Mouse (Mus musculus): Measurements from ENCODE around the gene Armc8. TPM values are rescaled to one million over a fixed set of nuclear protein-coding genes. Genes with fewer than 3 reads are reported as not detected.

Gene Armc8
- polyA plus RNA-seq, 1 experiment, result 10.9 TPM

- no peak for DNase-seq
- 1% methylated on average over 15 of the region's 15 CpGs for WGBS
- no peak for TF ChIP-seq POLR2A (IDR thresholded peaks at IDR 0.05; ENCODE audit: borderline replicate concordance, extremely low read depth, low read depth, low read length)
- TF ChIP-seq CTCF (IDR thresholded peaks at IDR 0.05; ENCODE audit: insufficient read depth, low read length), result no peak
- Histone ChIP-seq H3K4me3 (replicated peaks; ENCODE audit: extremely low read depth, low read depth, low read length) (peak overlapping the region; percentile 97), H3K4me1 (ENCODE audit: control insufficient read depth, insufficient read depth, low read length) (peaks cover 3% of the 10 kb centered on the region; the same call in 1 of the 2 replicates)
These were observed 714 bp downstream of the Armc8 start for GRCm38 (mm10) chr9:99568023-99568346.

- TF ChIP-seq CTCF (IDR thresholded peaks at IDR 0.05; ENCODE audit: insufficient read depth, low read length) (no peak), POLR2A (IDR thresholded peaks at IDR 0.05; ENCODE audit: borderline replicate concordance, extremely low read depth, low read depth, low read length) (no peak)
- 14% methylated on average over 11 of the region's 11 CpGs for WGBS
- DNase-seq, result peak; percentile 52
These were observed 5.0 kb downstream of the Armc8 start for GRCm38 (mm10) chr9:99563714-99564113.

GRCm38 (mm10) chr9:99560389-99560788 is 8.3 kb downstream of the Armc8 start:
- peak overlapping the region; percentile 45 for H3K4me3 ChIP-seq (replicated peaks; ENCODE audit: extremely low read depth, low read depth, low read length)
- no peak for DNase-seq
- TF ChIP-seq POLR2A (IDR thresholded peaks at IDR 0.05; ENCODE audit: borderline replicate concordance, extremely low read depth, low read depth, low read length), result no peak
- TF ChIP-seq CTCF (IDR thresholded peaks at IDR 0.05; ENCODE audit: insufficient read depth, low read length), result no peak
- no peaks in the 10 kb centered on the region; the same call in 1 of the 2 replicates for H3K4me1 ChIP-seq (ENCODE audit: control insufficient read depth, insufficient read depth, low read length)
- 71% methylated on average over 3 of the region's 3 CpGs for WGBS

More at GRCm38 (mm10) chr9:99563714-99564113, 5.0 kb downstream of the Armc8 start:
- H3K4me3 ChIP-seq (replicated peaks; ENCODE audit: extremely low read depth, low read depth, low read length), result no peak overlapping the region
- H3K4me1 ChIP-seq (ENCODE audit: control insufficient read depth, insufficient read depth, low read length), result peaks cover 3% of the 10 kb centered on the region; the same call in 1 of the 2 replicates

GRCm38 (mm10) chr9:99559557-99559904 is 9.2 kb downstream of the Armc8 start:
- no peak for DNase-seq
- no peak overlapping the region for H3K4me3 ChIP-seq (replicated peaks; ENCODE audit: extremely low read depth, low read depth, low read length)
- H3K4me1 ChIP-seq (ENCODE audit: control insufficient read depth, insufficient read depth, low read length), result no peaks in the 10 kb centered on the region; the same call in 1 of the 2 replicates
- no peak for TF ChIP-seq CTCF (IDR thresholded peaks at IDR 0.05; ENCODE audit: insufficient read depth, low read length)
- TF ChIP-seq POLR2A (IDR thresholded peaks at IDR 0.05; ENCODE audit: borderline replicate concordance, extremely low read depth, low read depth, low read length), result no peak

- DNase-seq, result no peak
- Histone ChIP-seq H3K4me1 (ENCODE audit: control insufficient read depth, insufficient read depth, low read length) (no peaks in the 10 kb centered on the region; the same call in 1 of the 2 replicates), H3K4me3 (replicated peaks; ENCODE audit: extremely low read depth, low read depth, low read length) (no peak overlapping the region)
- WGBS, result 83% methylated on average over 7 of the region's 7 CpGs
- TF ChIP-seq POLR2A (IDR thresholded peaks at IDR 0.05; ENCODE audit: borderline replicate concordance, extremely low read depth, low read depth, low read length) (no peak), CTCF (IDR thresholded peaks at IDR 0.05; ENCODE audit: insufficient read depth, low read length) (no peak)
These were observed 9.7 kb downstream of the Armc8 start for GRCm38 (mm10) chr9:99558824-99559556.

GRCm38 (mm10) chr9:99557580-99558300 is 11.0 kb downstream of the Armc8 start:
- no peak for DNase-seq
- no peak for TF ChIP-seq POLR2A (IDR thresholded peaks at IDR 0.05; ENCODE audit: borderline replicate concordance, extremely low read depth, low read depth, low read length)
- no peak for TF ChIP-seq CTCF (IDR thresholded peaks at IDR 0.05; ENCODE audit: insufficient read depth, low read length)
- no peak overlapping the region for H3K4me3 ChIP-seq (replicated peaks; ENCODE audit: extremely low read depth, low read depth, low read length)
- no peaks in the 10 kb centered on the region; the same call in 1 of the 2 replicates for H3K4me1 ChIP-seq (ENCODE audit: control insufficient read depth, insufficient read depth, low read length)
- WGBS, result 60% methylated on average over 8 of the region's 8 CpGs

- 80% methylated on average over 3 of the region's 3 CpGs for WGBS
- no peak for DNase-seq
- TF ChIP-seq POLR2A (IDR thresholded peaks at IDR 0.05; ENCODE audit: borderline replicate concordance, extremely low read depth, low read depth, low read length) (no peak), CTCF (IDR thresholded peaks at IDR 0.05; ENCODE audit: insufficient read depth, low read length) (no peak)
- H3K4me1 ChIP-seq (ENCODE audit: control insufficient read depth, insufficient read depth, low read length), result no peaks in the 10 kb centered on the region; the same call in none of the 2 replicates
- H3K4me3 ChIP-seq (replicated peaks; ENCODE audit: extremely low read depth, low read depth, low read length), result no peak overlapping the region
These were observed 13.4 kb downstream of the Armc8 start for GRCm38 (mm10) chr9:99555253-99555652.

GRCm38 (mm10) chr9:99554052-99554451 is 14.6 kb downstream of the Armc8 start:
- no peak for DNase-seq
- no peaks in the 10 kb centered on the region; the same call in none of the 2 replicates for H3K4me1 ChIP-seq (ENCODE audit: control insufficient read depth, insufficient read depth, low read length)
- TF ChIP-seq POLR2A (IDR thresholded peaks at IDR 0.05; ENCODE audit: borderline replicate concordance, extremely low read depth, low read depth, low read length) (no peak), CTCF (IDR thresholded peaks at IDR 0.05; ENCODE audit: insufficient read depth, low read length) (no peak)
- H3K4me3 ChIP-seq (replicated peaks; ENCODE audit: extremely low read depth, low read depth, low read length), result no peak overlapping the region

- H3K4me3 ChIP-seq (replicated peaks; ENCODE audit: extremely low read depth, low read depth, low read length), result no peak overlapping the region
- no peaks in the 10 kb centered on the region; the same call in none of the 2 replicates for H3K4me1 ChIP-seq (ENCODE audit: control insufficient read depth, insufficient read depth, low read length)
- 69% methylated on average over 2 of the region's 2 CpGs for WGBS
- TF ChIP-seq CTCF (IDR thresholded peaks at IDR 0.05; ENCODE audit: insufficient read depth, low read length), result no peak
- no peak for TF ChIP-seq POLR2A (IDR thresholded peaks at IDR 0.05; ENCODE audit: borderline replicate concordance, extremely low read depth, low read depth, low read length)
- DNase-seq, result no peak
These were observed 15.7 kb downstream of the Armc8 start for GRCm38 (mm10) chr9:99553049-99553448.
